Mouse (Mus musculus): Measurements from ENCODE around the gene CN725425. TPM values are rescaled to one million over a fixed set of nuclear protein-coding genes. Genes with fewer than 3 reads are reported as not detected.
A peak's percentile ranks its signal among the peaks of the same experiment; 100 is the strongest.

CN725425 gene
- polyA plus RNA-seq, 1 experiment from 2014 or later: 0.07 TPM

- H3K9ac ChIP-seq (replicated peaks): no peak overlapping the region
- H3K4me3 ChIP-seq (ENCODE audit: low read depth, low read length): no peak overlapping the region
- no peaks in the 10 kb centered on the region for H3K9me3 ChIP-seq (ENCODE audit: low read length)
- peak overlapping the region; percentile 38 for H3K4me2 ChIP-seq (ENCODE audit: low read depth, low read length)
- DNase-seq (peak; percentile 73), ATAC-seq (peak; percentile 70; the same call in 1 of the 2 replicates)
- peak overlapping the region; percentile 85 for H3K27ac ChIP-seq (ENCODE audit: low read depth)
- no peaks in the 10 kb centered on the region for H3K27me3 ChIP-seq (ENCODE audit: insufficient read depth, low read length)
- H3K4me1 ChIP-seq (ENCODE audit: insufficient read depth): peaks cover 13% of the 10 kb centered on the region
- peaks cover 20% of the 10 kb centered on the region for H3K36me3 ChIP-seq (replicated peaks; ENCODE audit: insufficient read depth, low read length)
- 61% methylated on average over 15 of the region's 15 CpGs for WGBS (ENCODE audit: insufficient replicate concordance)
- TF ChIP-seq CTCF (IDR thresholded peaks at IDR 0.05; ENCODE audit: low read depth): 0 out of 2 replicates have a peak, but pooled peaks have one; percentile 3
- TF ChIP-seq EP300 (IDR thresholded peaks at IDR 0.05; ENCODE audit: low read depth): no peak; the same call in 1 of the 2 replicates
Measured at GRCm38 (mm10) chr15:91179911-91180622, 19.2 kb upstream of the CN725425 start.

GRCm38 (mm10) chr15:91186358-91186757 is 12.9 kb upstream of the CN725425 start:
- no peak overlapping the region for H3K4me3 ChIP-seq (ENCODE audit: low read depth, low read length)
- peaks cover 19% of the 10 kb centered on the region for H3K36me3 ChIP-seq (replicated peaks; ENCODE audit: insufficient read depth, low read length)

GRCm38 (mm10) chr15:91190026-91190425 is 9.3 kb upstream of the CN725425 start:
- DNase-seq: no peak
- Histone ChIP-seq H3K27ac (ENCODE audit: low read depth) (peak overlapping the region; percentile 93), H3K36me3 (replicated peaks; ENCODE audit: insufficient read depth, low read length) (peaks cover 5% of the 10 kb centered on the region; the same call in 1 of the 2 replicates), H3K9ac (replicated peaks) (peak overlapping the region; percentile 67), H3K9me3 (ENCODE audit: low read length) (no peaks in the 10 kb centered on the region), H3K27me3 (ENCODE audit: insufficient read depth, low read length) (no peaks in the 10 kb centered on the region), H3K4me3 (ENCODE audit: low read depth, low read length) (peak overlapping the region; percentile 60), H3K4me1 (ENCODE audit: insufficient read depth) (peaks cover 13% of the 10 kb centered on the region), H3K4me2 (ENCODE audit: low read depth, low read length) (peak overlapping the region; percentile 76)
- TF ChIP-seq EP300 (IDR thresholded peaks at IDR 0.05; ENCODE audit: low read depth): no peak
- TF ChIP-seq CTCF (IDR thresholded peaks at IDR 0.05; ENCODE audit: low read depth): no peak
- no peak for ATAC-seq
- 37% methylated on average over 4 of the region's 4 CpGs for WGBS (ENCODE audit: insufficient replicate concordance)

More at GRCm38 (mm10) chr15:91186358-91186757, 12.9 kb upstream of the CN725425 start:
- H3K4me2 ChIP-seq (ENCODE audit: low read depth, low read length): no peak overlapping the region
- TF ChIP-seq CTCF (IDR thresholded peaks at IDR 0.05; ENCODE audit: low read depth): no peak
- TF ChIP-seq EP300 (IDR thresholded peaks at IDR 0.05; ENCODE audit: low read depth): no peak
- 83% methylated on average over 6 of the region's 6 CpGs for WGBS (ENCODE audit: insufficient replicate concordance)
- no peaks in the 10 kb centered on the region for H3K9me3 ChIP-seq (ENCODE audit: low read length)
- no peaks in the 10 kb centered on the region for H3K27me3 ChIP-seq (ENCODE audit: insufficient read depth, low read length)
- no peak for DNase-seq
- peaks cover 9% of the 10 kb centered on the region for H3K4me1 ChIP-seq (ENCODE audit: insufficient read depth)
- no peak for ATAC-seq
- no peak overlapping the region for H3K9ac ChIP-seq (replicated peaks)
- no peak overlapping the region for H3K27ac ChIP-seq (ENCODE audit: low read depth)

GRCm38 (mm10) chr15:91190519-91191207 is 8.6 kb upstream of the CN725425 start:
- no peak for TF ChIP-seq EP300 (IDR thresholded peaks at IDR 0.05; ENCODE audit: low read depth)
- TF ChIP-seq CTCF (IDR thresholded peaks at IDR 0.05; ENCODE audit: low read depth): no peak
- Histone ChIP-seq H3K27ac (ENCODE audit: low read depth) (peak overlapping the region; percentile 93), H3K4me2 (ENCODE audit: low read depth, low read length) (peak overlapping the region; percentile 76), H3K36me3 (replicated peaks; ENCODE audit: insufficient read depth, low read length) (peaks cover 5% of the 10 kb centered on the region; the same call in 1 of the 2 replicates), H3K4me1 (ENCODE audit: insufficient read depth) (peaks cover 10% of the 10 kb centered on the region), H3K9ac (replicated peaks) (peak overlapping the region; percentile 67), H3K4me3 (ENCODE audit: low read depth, low read length) (peak overlapping the region; percentile 60), H3K9me3 (ENCODE audit: low read length) (no peaks in the 10 kb centered on the region), H3K27me3 (ENCODE audit: insufficient read depth, low read length) (no peaks in the 10 kb centered on the region)
- no peak for DNase-seq
- ATAC-seq: no peak
- WGBS (ENCODE audit: insufficient replicate concordance): 44% methylated on average over 17 of the region's 17 CpGs

- Histone ChIP-seq H3K27me3 (ENCODE audit: insufficient read depth, low read length) (no peaks in the 10 kb centered on the region), H3K9me3 (ENCODE audit: low read length) (no peaks in the 10 kb centered on the region), H3K36me3 (replicated peaks; ENCODE audit: insufficient read depth, low read length) (peaks cover 5% of the 10 kb centered on the region; the same call in 1 of the 2 replicates), H3K4me1 (ENCODE audit: insufficient read depth) (peaks cover 10% of the 10 kb centered on the region), H3K27ac (ENCODE audit: low read depth) (peak within 1 kb of the TSS; percentile 93), H3K4me3 (ENCODE audit: low read depth, low read length) (peak within 1 kb of the TSS; percentile 60), H3K4me2 (ENCODE audit: low read depth, low read length) (peak within 1 kb of the TSS; percentile 76), H3K9ac (replicated peaks) (peak within 1 kb of the TSS; percentile 67)
- TF ChIP-seq EP300 (IDR thresholded peaks at IDR 0.05; ENCODE audit: low read depth) (peak; percentile 67; the same call in 1 of the 2 replicates), CTCF (IDR thresholded peaks at IDR 0.05; ENCODE audit: low read depth) (no peak)
- peak; percentile 95 for ATAC-seq
- WGBS (ENCODE audit: insufficient replicate concordance): under 1% methylated on average over 22 of the region's 22 CpGs
- DNase-seq: peak; percentile 86
Measured at GRCm38 (mm10) chr15:91191412-91192222, 7.7 kb upstream of the CN725425 start, which contains the start of gene Abcd2. Gene Abcd2 (minus strand): TSS chr15:91191799.

All from liver, postnatal 0 days (tissue).